Mouse (Mus musculus): ENCODE data around the gene Rer1.

Gene Rer1

DNA sequence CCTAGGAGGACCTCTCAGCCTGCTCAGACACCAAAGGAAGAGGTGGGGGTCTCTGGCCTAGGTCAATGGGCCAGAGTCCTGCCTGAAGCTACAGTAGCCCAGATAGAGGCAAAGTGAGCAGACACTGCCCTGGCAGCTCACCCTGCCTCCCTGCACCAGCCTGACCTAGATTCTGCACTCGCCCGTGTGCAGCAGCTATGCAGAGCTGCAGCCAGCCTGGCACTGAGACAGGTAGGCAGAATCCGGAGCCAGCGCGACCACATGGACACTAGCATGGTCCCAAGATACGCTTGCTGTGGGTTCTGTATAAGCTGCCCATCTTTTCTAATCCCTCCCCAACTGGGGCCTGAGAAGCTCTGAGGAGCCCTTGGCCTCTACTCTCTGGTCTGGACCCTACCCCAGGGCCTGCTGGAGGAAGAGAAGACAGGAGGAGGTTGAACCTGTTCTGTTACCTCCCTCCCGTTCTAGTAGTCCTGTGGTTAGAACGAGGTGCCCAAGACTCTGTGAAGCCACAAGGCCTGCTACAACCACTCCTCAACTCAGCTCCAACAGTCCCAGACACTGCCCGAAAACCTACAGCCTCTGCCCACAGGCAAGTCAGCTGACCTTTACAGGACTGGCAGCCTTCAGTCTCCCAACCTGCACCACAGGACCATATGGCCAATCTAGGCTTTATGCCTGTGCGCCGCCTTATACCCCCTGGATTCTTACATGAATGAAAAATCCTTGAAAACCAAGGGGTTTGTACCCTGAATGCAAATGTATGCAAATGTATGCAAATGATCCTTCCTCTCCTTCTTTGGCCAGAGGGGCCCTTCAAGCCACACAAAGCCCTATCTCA, 61.8 kb downstream of the Rer1 start:
- 51% methylated on average over 11 of the region's 11 CpGs for WGBS

All from cerebral cortex, adult 2 months (tissue).